Mouse (Mus musculus): ENCODE measurements at regions not wholly inside any gene's neighbourhood (a gene's known extent, or its start where the extent isn't known, plus 50 kb on each side); places are given as distances from the start of the nearest gene placed in this dataset.
"Not testable (repeated sequence)": the region's sequence is repeated elsewhere in the genome, so short reads cannot be mapped to it uniquely, and the experiment has no call there.

GRCm38 (mm10) chr2:48315306-48315705 lies 498.6 kb upstream of the Acvr2a start:
- no peak overlapping the region for H3K9ac ChIP-seq (replicated peaks)
- no peaks in the 10 kb centered on the region for H3K27me3 ChIP-seq
- no peak overlapping the region for H3K4me2 ChIP-seq (replicated peaks)
- WGBS, result 93% methylated on average over 3 of the region's 3 CpGs
- no peaks in the 10 kb centered on the region for H3K9me3 ChIP-seq
- peaks cover 12% of the 10 kb centered on the region for H3K4me1 ChIP-seq (replicated peaks)
- no peaks in the 10 kb centered on the region for H3K36me3 ChIP-seq
- H3K4me3 ChIP-seq (replicated peaks), result no peak overlapping the region
- no peak overlapping the region for H3K27ac ChIP-seq
- ATAC-seq, result no peak

GRCm38 (mm10) chr2:48316180-48316889 lies 497.6 kb upstream of the Acvr2a start:
- H3K27ac ChIP-seq, result no peak overlapping the region
- no peaks in the 10 kb centered on the region for H3K36me3 ChIP-seq
- no peak for ATAC-seq
- no peaks in the 10 kb centered on the region for H3K9me3 ChIP-seq
- peaks cover 12% of the 10 kb centered on the region for H3K4me1 ChIP-seq (replicated peaks)
- no peak overlapping the region for H3K4me3 ChIP-seq (replicated peaks)
- H3K4me2 ChIP-seq (replicated peaks), result no peak overlapping the region
- H3K27me3 ChIP-seq, result no peaks in the 10 kb centered on the region
- H3K9ac ChIP-seq (replicated peaks), result no peak overlapping the region
- WGBS, result 85% methylated on average over 8 of the region's 8 CpGs

- no peaks in the 10 kb centered on the region for H3K36me3 ChIP-seq
- peaks cover 12% of the 10 kb centered on the region for H3K4me1 ChIP-seq (replicated peaks)
- H3K4me3 ChIP-seq (replicated peaks), result no peak overlapping the region
- no peaks in the 10 kb centered on the region for H3K27me3 ChIP-seq
- H3K9ac ChIP-seq (replicated peaks), result no peak overlapping the region
- 46% methylated on average over 7 of the region's 7 CpGs for WGBS
- H3K27ac ChIP-seq, result no peak overlapping the region
- H3K4me2 ChIP-seq (replicated peaks), result no peak overlapping the region
- no peak for ATAC-seq
- H3K9me3 ChIP-seq, result no peaks in the 10 kb centered on the region
Observed at GRCm38 (mm10) chr2:48317821-48318220, 496.1 kb upstream of the Acvr2a start.

GRCm38 (mm10) chr2:48318384-48319030 lies 495.4 kb upstream of the Acvr2a start:
- no peak overlapping the region for H3K27ac ChIP-seq
- H3K4me3 ChIP-seq (replicated peaks), result no peak overlapping the region
- ATAC-seq, result peak; percentile 48
- peaks cover 12% of the 10 kb centered on the region for H3K4me1 ChIP-seq (replicated peaks)
- no peak overlapping the region for H3K4me2 ChIP-seq (replicated peaks)
- 47% methylated on average over 8 of the region's 8 CpGs for WGBS
- no peaks in the 10 kb centered on the region for H3K36me3 ChIP-seq
- no peaks in the 10 kb centered on the region for H3K9me3 ChIP-seq
- H3K9ac ChIP-seq (replicated peaks), result no peak overlapping the region
- H3K27me3 ChIP-seq, result no peaks in the 10 kb centered on the region

- Histone ChIP-seq H3K27me3 (no peaks in the 10 kb centered on the region), H3K27ac (no peak overlapping the region), H3K4me1 (replicated peaks) (peaks cover 12% of the 10 kb centered on the region), H3K36me3 (no peaks in the 10 kb centered on the region), H3K9ac (replicated peaks) (no peak overlapping the region), H3K4me2 (replicated peaks) (no peak overlapping the region), H3K9me3 (no peaks in the 10 kb centered on the region), H3K4me3 (replicated peaks) (no peak overlapping the region)
- WGBS, result 88% methylated on average over 4 of the region's 4 CpGs
- ATAC-seq, result no peak
Observed at GRCm38 (mm10) chr2:48321471-48321870, 492.4 kb upstream of the Acvr2a start.

GRCm38 (mm10) chr2:48322278-48322677 lies 491.6 kb upstream of the Acvr2a start:
- WGBS, result 72% methylated on average over 5 of the region's 5 CpGs
- H3K4me2 ChIP-seq (replicated peaks), result no peak overlapping the region
- H3K4me1 ChIP-seq (replicated peaks), result peaks cover 12% of the 10 kb centered on the region
- H3K27ac ChIP-seq, result no peak overlapping the region
- H3K4me3 ChIP-seq (replicated peaks), result no peak overlapping the region
- no peak overlapping the region for H3K9ac ChIP-seq (replicated peaks)
- no peaks in the 10 kb centered on the region for H3K36me3 ChIP-seq
- ATAC-seq, result no peak
- no peaks in the 10 kb centered on the region for H3K9me3 ChIP-seq
- no peaks in the 10 kb centered on the region for H3K27me3 ChIP-seq

GRCm38 (mm10) chr2:48328204-48328603 lies 485.7 kb upstream of the Acvr2a start:
- H3K4me3 ChIP-seq (replicated peaks), result no peak overlapping the region
- H3K4me2 ChIP-seq (replicated peaks), result no peak overlapping the region
- no peaks in the 10 kb centered on the region for H3K9me3 ChIP-seq
- no peaks in the 10 kb centered on the region for H3K27me3 ChIP-seq
- H3K9ac ChIP-seq (replicated peaks), result no peak overlapping the region
- 0 out of 2 replicates have a peak, but pooled peaks cover 2% of the 10 kb centered on the region for H3K4me1 ChIP-seq (replicated peaks)
- no peak overlapping the region for H3K27ac ChIP-seq
- ATAC-seq, result no peak
- H3K36me3 ChIP-seq, result no peaks in the 10 kb centered on the region

GRCm38 (mm10) chr2:48332783-48333182 lies 481.1 kb upstream of the Acvr2a start:
- ATAC-seq, result no peak
- WGBS, result 57% methylated on average over 10 of the region's 10 CpGs

GRCm38 (mm10) chr2:48348021-48348420 lies 465.9 kb upstream of the Acvr2a start:
- H3K27ac ChIP-seq, result no peak overlapping the region
- 92% methylated on average over 4 of the region's 4 CpGs for WGBS
- H3K4me1 ChIP-seq (replicated peaks), result no peaks in the 10 kb centered on the region
- H3K36me3 ChIP-seq, result no peaks in the 10 kb centered on the region
- H3K4me3 ChIP-seq (replicated peaks), result no peak overlapping the region
- no peaks in the 10 kb centered on the region for H3K9me3 ChIP-seq
- no peak for ATAC-seq
- no peak overlapping the region for H3K9ac ChIP-seq (replicated peaks)
- H3K4me2 ChIP-seq (replicated peaks), result no peak overlapping the region
- H3K27me3 ChIP-seq, result no peaks in the 10 kb centered on the region

More at GRCm38 (mm10) chr2:48332783-48333182, 481.1 kb upstream of the Acvr2a start:
- Histone ChIP-seq H3K27me3 (no peaks in the 10 kb centered on the region), H3K4me2 (replicated peaks) (no peak overlapping the region), H3K4me1 (replicated peaks) (0 out of 2 replicates have a peak, but pooled peaks cover 2% of the 10 kb centered on the region), H3K36me3 (no peaks in the 10 kb centered on the region), H3K4me3 (replicated peaks) (no peak overlapping the region), H3K27ac (no peak overlapping the region), H3K9me3 (no peaks in the 10 kb centered on the region), H3K9ac (replicated peaks) (no peak overlapping the region)

GRCm38 (mm10) chr2:48349794-48350193 lies 464.1 kb upstream of the Acvr2a start:
- Histone ChIP-seq H3K4me3 (replicated peaks) (no peak overlapping the region), H3K27ac (no peak overlapping the region), H3K9ac (replicated peaks) (no peak overlapping the region), H3K36me3 (no peaks in the 10 kb centered on the region), H3K4me1 (replicated peaks) (no peaks in the 10 kb centered on the region), H3K27me3 (no peaks in the 10 kb centered on the region), H3K4me2 (replicated peaks) (no peak overlapping the region), H3K9me3 (no peaks in the 10 kb centered on the region)
- WGBS, result 93% methylated on average over 3 of the region's 3 CpGs
- ATAC-seq, result no peak

GRCm38 (mm10) chr2:48350206-48350605 lies 463.7 kb upstream of the Acvr2a start:
- Histone ChIP-seq H3K27ac (no peak overlapping the region), H3K36me3 (no peaks in the 10 kb centered on the region), H3K9ac (replicated peaks) (no peak overlapping the region), H3K4me2 (replicated peaks) (no peak overlapping the region), H3K4me3 (replicated peaks) (no peak overlapping the region), H3K4me1 (replicated peaks) (no peaks in the 10 kb centered on the region), H3K27me3 (no peaks in the 10 kb centered on the region), H3K9me3 (no peaks in the 10 kb centered on the region)
- WGBS, result 84% methylated on average over 1 of the region's 1 CpGs
- ATAC-seq, result no peak

GRCm38 (mm10) chr2:48371572-48371971 lies 442.3 kb upstream of the Acvr2a start:
- H3K4me2 ChIP-seq (replicated peaks); H3K9ac ChIP-seq (replicated peaks); ATAC-seq; H3K4me1 ChIP-seq (replicated peaks); H3K27me3 ChIP-seq; H3K9me3 ChIP-seq; H3K27ac ChIP-seq; H3K36me3 ChIP-seq; H3K4me3 ChIP-seq (replicated peaks): not testable (repeated sequence)
- 89% methylated on average over 4 of the region's 4 CpGs for WGBS

- no peak for ATAC-seq
- Histone ChIP-seq H3K4me2 (replicated peaks) (no peak overlapping the region), H3K27ac (no peak overlapping the region), H3K9ac (replicated peaks) (no peak overlapping the region), H3K9me3 (no peaks in the 10 kb centered on the region), H3K4me3 (replicated peaks) (no peak overlapping the region), H3K27me3 (no peaks in the 10 kb centered on the region), H3K4me1 (replicated peaks) (no peaks in the 10 kb centered on the region), H3K36me3 (no peaks in the 10 kb centered on the region)
Observed at GRCm38 (mm10) chr2:48373086-48373485, 440.8 kb upstream of the Acvr2a start.
